ENCODE assay signal across 8 mouse cellular contexts in genomic region chr8:126852663-126853390, GRCm38 (mm10).
DNase-seq lines count a peak whose midpoint lies in the region.

No protein-coding gene starts in this region.

- peak; percentile 55 for DNase-seq in urinary bladder, postnatal 14 days (ENCODE audit: low spot score)
- no peak for DNase-seq in urinary bladder, postnatal 25 days (ENCODE audit: low spot score)
- DNase-seq in heart, adult 18-20 months = peak; percentile 78 to 91
- DNase-seq in kidney, adult 9 months = peak; percentile 81
- DNase-seq in lung, postnatal 25 days (ENCODE audit: low spot score) = peak; percentile 87
- no peak for DNase-seq in retina, postnatal 1 day
- DNase-seq in layer of hippocampus, adult 11-12 months (ENCODE audit: low spot score) = no peak
- no peak for DNase-seq in right cerebral cortex, adult 2 months (ENCODE audit: low spot score in 2 of 2)

Comparison
In these comparisons a context has a peak if more than half of its experiments do, and no peak if none do; other contexts are left out.
1. DNase-seq: peak in urinary bladder, postnatal 14 days (single experiment), heart, adult 18-20 months (2 of 2), kidney, adult 9 months (single experiment) and lung, postnatal 25 days (single experiment); none in urinary bladder, postnatal 25 days (single experiment), retina, postnatal 1 day (single experiment), layer of hippocampus, adult 11-12 months (single experiment) and right cerebral cortex, adult 2 months (0 of 2).